Mouse (Mus musculus) limb, embryonic 13.5 days (tissue): ENCODE measurements around the gene Adh4. TPM values are rescaled to one million over a fixed set of nuclear protein-coding genes. Genes with fewer than 3 reads are reported as not detected.
"Not testable (repeated sequence)": the region's sequence is repeated elsewhere in the genome, so short reads cannot be mapped to it uniquely, and the experiment has no call there.

Source experiments
- ATAC-seq: fragments of 200-750 bp; cut with Nextera tagmentation; 2 replicates; pipeline ENCODE4 v1.8.0; 2017; ENCODE audit warnings: low read depth, moderate number of reproducible peaks, moderate TSS enrichment; ENCODE audit not compliant: low FRiP score
- H3K27ac ChIP-seq: fragments of 300-500 bp; sonication (generic); 2 replicates; pipeline ENCODE4 v1.5.1; 2015; ENCODE audit warnings: inconsistent platforms, mild to moderate bottlenecking, moderate library complexity
- H3K27me3 ChIP-seq: fragments of 300-500 bp; sonication (generic); 2 replicates; pipeline ENCODE4 v1.6.1; 2015; ENCODE audit warnings: mild to moderate bottlenecking, inconsistent platforms
- H3K36me3 ChIP-seq: fragments of 300-500 bp; sonication (generic); 2 replicates; pipeline ENCODE4 v1.6.1; 2015; ENCODE audit warnings: inconsistent platforms, mild to moderate bottlenecking, moderate library complexity
- H3K4me1 ChIP-seq: fragments of 300-500 bp; sonication (generic); 2 replicates; pipeline ENCODE4 v1.6.1; 2015; ENCODE audit warnings: inconsistent platforms
- H3K4me2 ChIP-seq: fragments of 300-500 bp; sonication (generic); replicated peaks from 2 replicates; pipeline ENCODE4 v1.6.1; 2015; ENCODE audit warnings: inconsistent platforms, mild to moderate bottlenecking, moderate library complexity
- H3K4me3 ChIP-seq: fragments of 300-500 bp; sonication (generic); 2 replicates; pipeline ENCODE4 v1.5.1; 2015; ENCODE audit warnings: moderate library complexity, mild to moderate bottlenecking, inconsistent platforms
- H3K9ac ChIP-seq: fragments of 300-500 bp; sonication (generic); 2 replicates; pipeline ENCODE4 v1.6.1; 2015; ENCODE audit warnings: mild to moderate bottlenecking, inconsistent platforms
- H3K9me3 ChIP-seq: fragments of 300-500 bp; sonication (generic); 2 replicates; pipeline ENCODE4 v1.6.1; 2016; ENCODE audit warnings: inconsistent platforms
- WGBS: fragments of 180-500 bp; shearing (Covaris S2); methylation state at CpG from one replicate; pipeline ENCODE4 v1.1.7; 2015; 5-methylcytosine and 5-hydroxymethylcytosine counted together
- polyA plus RNA-seq: library from polyadenylated mRNA; unstranded; fragments of >200 nt; fragmentation: Nextera tagmentation; extraction: Ambion mirVana; gene quantifications from 2 replicates; pipeline ENCODE4 v1.2.1, GENCODE M21; 2015

Adh4 gene
- polyA plus RNA-seq = not detected in 2 replicates

- ATAC-seq = no peak
- Histone ChIP-seq H3K9ac (no peak within 1 kb of the TSS), H3K9me3 (no peaks in the 10 kb centered on the region), H3K4me1 (no peaks in the 10 kb centered on the region), H3K4me2 (no peak within 1 kb of the TSS), H3K27me3 (no peaks in the 10 kb centered on the region), H3K36me3 (no peaks in the 10 kb centered on the region), H3K4me3 (no peak within 1 kb of the TSS), H3K27ac (no peak within 1 kb of the TSS)
- 79% methylated on average over 6 of the region's 6 CpGs for WGBS
Measured at GRCm38 (mm10) chr3:138415121-138415690, at the start of gene Adh4. TSS of gene Adh4 (plus strand) at chr3:138415466.

DNA sequence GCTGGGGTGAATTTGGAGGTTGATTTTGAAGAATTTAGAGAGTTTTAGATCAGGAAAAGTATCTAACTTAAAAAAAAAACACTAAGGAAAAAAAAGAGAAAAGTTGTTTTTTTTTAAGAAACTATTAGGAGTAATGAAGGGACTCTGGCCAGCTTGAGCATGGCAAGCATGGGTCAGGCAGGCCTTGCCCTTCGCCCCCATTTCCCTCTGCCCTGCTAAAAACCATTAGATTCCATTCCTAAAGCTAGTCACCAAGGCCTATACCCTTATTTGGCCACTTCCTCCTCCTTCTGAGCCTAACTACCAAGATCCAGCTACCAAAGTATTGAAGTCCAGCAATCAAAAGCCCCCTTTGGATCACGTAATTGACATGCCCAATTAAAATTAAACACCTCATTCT, 49.1 kb upstream of the Adh4 start:
- H3K4me1 ChIP-seq = no peaks in the 10 kb centered on the region

GRCm38 (mm10) chr3:138369546-138369945, 45.7 kb upstream of the Adh4 start:
- Histone ChIP-seq H3K4me1 (no peaks in the 10 kb centered on the region), H3K27ac (no peak overlapping the region), H3K27me3 (no peaks in the 10 kb centered on the region), H3K36me3 (no peaks in the 10 kb centered on the region), H3K9ac (no peak overlapping the region), H3K4me3 (no peak overlapping the region), H3K9me3 (no peaks in the 10 kb centered on the region), H3K4me2 (no peak overlapping the region)
- WGBS = 77% methylated on average over 1 of the region's 1 CpGs
- ATAC-seq = no peak

More for the DNA sequence above, 49.1 kb upstream of the Adh4 start:
- WGBS = 73% methylated on average over 2 of the region's 2 CpGs
- Histone ChIP-seq H3K27ac (no peak overlapping the region), H3K36me3 (no peaks in the 10 kb centered on the region), H3K27me3 (no peaks in the 10 kb centered on the region), H3K4me2 (no peak overlapping the region), H3K9ac (no peak overlapping the region), H3K9me3 (no peaks in the 10 kb centered on the region), H3K4me3 (no peak overlapping the region)
- ATAC-seq = no peak

- not testable (repeated sequence) for H3K4me1 ChIP-seq, H3K4me2 ChIP-seq, H3K9ac ChIP-seq, ATAC-seq, H3K9me3 ChIP-seq, H3K27me3 ChIP-seq, H3K27ac ChIP-seq, H3K36me3 ChIP-seq, H3K4me3 ChIP-seq
- 61% methylated on average over 4 of the region's 4 CpGs for WGBS
Measured at GRCm38 (mm10) chr3:138370289-138370688, 45.0 kb upstream of the Adh4 start.

GRCm38 (mm10) chr3:138373920-138374319, 41.3 kb upstream of the Adh4 start:
- Histone ChIP-seq H3K4me1 (no peaks in the 10 kb centered on the region), H3K4me3 (no peak overlapping the region), H3K4me2 (no peak overlapping the region), H3K9me3 (no peaks in the 10 kb centered on the region), H3K36me3 (no peaks in the 10 kb centered on the region), H3K9ac (no peak overlapping the region), H3K27me3 (no peaks in the 10 kb centered on the region), H3K27ac (no peak overlapping the region)
- WGBS = 77% methylated on average over 4 of the region's 4 CpGs
- no peak for ATAC-seq

GRCm38 (mm10) chr3:138375148-138375547, 40.1 kb upstream of the Adh4 start:
- H3K4me2 ChIP-seq = no peak overlapping the region
- no peak overlapping the region for H3K27ac ChIP-seq
- H3K4me1 ChIP-seq = no peaks in the 10 kb centered on the region
- no peaks in the 10 kb centered on the region; the same call in 1 of the 2 replicates for H3K9me3 ChIP-seq
- ATAC-seq = no peak
- no peaks in the 10 kb centered on the region for H3K27me3 ChIP-seq
- 83% methylated on average over 2 of the region's 2 CpGs for WGBS
- no peak overlapping the region for H3K9ac ChIP-seq
- H3K36me3 ChIP-seq = no peaks in the 10 kb centered on the region
- H3K4me3 ChIP-seq = no peak overlapping the region

DNA sequence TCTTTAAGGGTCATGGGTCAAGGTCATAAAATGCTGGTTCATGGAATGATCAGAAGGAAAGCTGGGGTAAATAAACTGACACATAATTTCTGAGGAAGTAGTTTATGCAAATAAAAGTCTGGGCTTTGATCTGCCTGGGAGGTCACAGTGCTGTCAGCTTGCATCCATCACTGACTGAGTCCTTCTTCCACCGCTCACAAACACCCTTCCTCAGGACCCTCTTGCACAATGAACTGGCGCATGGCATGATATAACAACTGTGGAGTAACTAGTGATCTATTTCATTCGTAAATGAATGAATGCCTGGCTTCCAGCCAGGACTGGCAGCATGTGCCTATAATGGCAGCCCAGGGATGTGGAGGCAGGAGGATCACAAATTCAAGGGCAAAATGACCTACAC, 34.1 kb upstream of the Adh4 start:
- no peak overlapping the region for H3K4me3 ChIP-seq
- H3K27ac ChIP-seq = no peak overlapping the region
- WGBS = 15% methylated on average over 3 of the region's 3 CpGs
- H3K9ac ChIP-seq = no peak overlapping the region
- no peak for ATAC-seq
- H3K4me1 ChIP-seq = no peaks in the 10 kb centered on the region
- no peaks in the 10 kb centered on the region for H3K36me3 ChIP-seq
- H3K27me3 ChIP-seq = no peaks in the 10 kb centered on the region
- H3K9me3 ChIP-seq = no peaks in the 10 kb centered on the region; the same call in 1 of the 2 replicates
- H3K4me2 ChIP-seq = no peak overlapping the region

DNA sequence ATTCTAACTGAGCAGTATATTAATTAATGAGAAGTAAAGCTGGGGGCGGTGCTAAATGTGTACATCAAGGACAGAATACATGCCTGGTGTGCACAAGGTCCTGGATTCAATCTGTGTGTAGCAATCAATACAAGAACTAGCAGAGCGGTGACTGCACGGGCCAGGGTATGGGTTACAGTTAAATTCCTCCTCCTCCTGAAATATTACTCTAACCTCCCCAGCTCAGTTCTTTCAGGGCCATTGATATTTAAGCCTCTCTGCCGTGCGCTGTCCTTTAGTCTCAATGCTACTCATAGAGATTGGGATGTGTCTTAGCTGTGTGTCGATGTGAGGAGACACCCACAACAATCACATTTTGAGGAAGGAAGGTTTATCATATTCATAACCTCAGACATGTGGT, 28.1 kb upstream of the Adh4 start:
- Histone ChIP-seq H3K4me3 (no peak overlapping the region), H3K27me3 (no peaks in the 10 kb centered on the region), H3K4me1 (no peaks in the 10 kb centered on the region), H3K27ac (no peak overlapping the region), H3K36me3 (no peaks in the 10 kb centered on the region), H3K9me3 (no peaks in the 10 kb centered on the region), H3K4me2 (no peak overlapping the region), H3K9ac (no peak overlapping the region)
- WGBS = 81% methylated on average over 6 of the region's 6 CpGs
- no peak for ATAC-seq

- ATAC-seq = no peak
- H3K36me3 ChIP-seq = no peaks in the 10 kb centered on the region
- no peak overlapping the region for H3K4me2 ChIP-seq
- H3K9me3 ChIP-seq = no peaks in the 10 kb centered on the region
- WGBS = 82% methylated on average over 3 of the region's 3 CpGs
- no peak overlapping the region for H3K27ac ChIP-seq
- no peaks in the 10 kb centered on the region for H3K27me3 ChIP-seq
- H3K4me1 ChIP-seq = no peaks in the 10 kb centered on the region
- H3K9ac ChIP-seq = no peak overlapping the region
- no peak overlapping the region for H3K4me3 ChIP-seq
Measured at GRCm38 (mm10) chr3:138404872-138405271, 10.4 kb upstream of the Adh4 start.

- Histone ChIP-seq H3K4me1 (no peaks in the 10 kb centered on the region), H3K9me3 (no peaks in the 10 kb centered on the region), H3K4me2 (no peak overlapping the region), H3K4me3 (no peak overlapping the region), H3K27ac (no peak overlapping the region), H3K9ac (no peak overlapping the region), H3K36me3 (no peaks in the 10 kb centered on the region), H3K27me3 (no peaks in the 10 kb centered on the region)
- ATAC-seq = no peak
- 41% methylated on average over 3 of the region's 3 CpGs for WGBS
Measured at GRCm38 (mm10) chr3:138405341-138405740, 9.9 kb upstream of the Adh4 start.

DNA sequence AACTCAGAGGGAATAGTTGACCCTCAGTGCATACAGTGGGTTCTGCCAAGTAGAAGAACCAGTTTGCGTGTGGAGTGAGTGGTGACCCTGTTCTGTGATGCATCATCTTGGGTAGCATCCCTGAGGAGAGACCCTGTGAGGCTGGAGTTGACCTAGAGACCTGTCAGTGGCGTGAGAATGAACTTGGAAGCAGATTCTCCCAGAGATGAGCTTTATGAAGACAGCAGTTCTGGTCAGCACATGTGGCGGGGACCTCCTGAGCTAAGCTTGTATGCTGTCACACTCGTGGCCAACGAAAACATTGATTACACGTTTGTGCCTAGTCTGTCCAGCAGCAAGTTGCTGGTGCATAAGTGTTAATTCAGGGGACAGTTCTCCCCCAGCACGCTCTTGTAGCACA, 9.4 kb upstream of the Adh4 start:
- 86% methylated on average over 7 of the region's 7 CpGs for WGBS
- no peaks in the 10 kb centered on the region for H3K4me1 ChIP-seq
- H3K4me3 ChIP-seq = no peak overlapping the region
- H3K4me2 ChIP-seq = no peak overlapping the region
- H3K9me3 ChIP-seq = no peaks in the 10 kb centered on the region
- no peaks in the 10 kb centered on the region for H3K27me3 ChIP-seq
- H3K36me3 ChIP-seq = no peaks in the 10 kb centered on the region
- H3K9ac ChIP-seq = no peak overlapping the region
- no peak for ATAC-seq
- H3K27ac ChIP-seq = no peak overlapping the region

DNA sequence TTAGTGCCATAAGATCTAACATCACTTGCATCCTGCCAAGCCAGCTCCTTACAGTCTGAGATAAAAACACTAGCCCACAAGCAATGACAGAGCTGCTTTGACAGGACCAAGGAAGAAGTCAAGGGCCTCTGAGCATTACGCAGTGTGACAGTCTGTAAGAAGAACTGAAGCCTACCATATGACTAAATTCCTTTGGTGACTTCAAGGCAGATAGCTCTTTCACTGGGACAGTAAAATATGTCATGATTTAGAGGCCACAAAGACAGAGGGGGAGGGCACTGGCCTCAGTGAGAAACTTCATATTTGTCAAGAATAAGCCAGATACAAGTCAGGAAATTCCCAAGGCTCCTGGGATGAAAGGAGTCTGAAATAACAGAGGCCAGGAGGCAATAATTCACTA, 7.3 kb upstream of the Adh4 start:
- Histone ChIP-seq H3K4me1 (no peaks in the 10 kb centered on the region), H3K4me3 (no peak overlapping the region), H3K9me3 (no peaks in the 10 kb centered on the region), H3K4me2 (no peak overlapping the region), H3K27me3 (no peaks in the 10 kb centered on the region), H3K27ac (no peak overlapping the region), H3K36me3 (no peaks in the 10 kb centered on the region), H3K9ac (no peak overlapping the region)
- 93% methylated on average over 1 of the region's 1 CpGs for WGBS
- ATAC-seq = no peak

DNA sequence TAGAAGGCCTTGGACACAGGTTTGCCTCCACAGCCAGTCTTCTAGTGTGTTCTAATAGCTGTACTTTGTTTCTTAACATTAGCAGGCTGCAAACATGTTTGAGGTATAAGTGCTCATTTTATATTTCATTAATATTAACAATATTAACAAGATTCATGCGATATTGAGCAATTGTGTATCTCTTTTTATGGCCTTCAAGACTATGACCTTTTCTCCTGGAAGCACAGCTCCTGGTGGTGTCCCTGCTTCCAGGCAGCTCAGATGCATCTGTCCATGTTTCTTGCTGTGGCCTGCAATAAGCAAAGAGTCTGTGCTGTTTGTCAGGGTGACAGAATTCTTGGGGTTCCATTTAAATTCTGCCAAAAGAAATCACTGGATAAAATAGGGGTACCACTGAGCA, 5.7 kb upstream of the Adh4 start:
- ATAC-seq = no peak
- WGBS = 84% methylated on average over 1 of the region's 1 CpGs
- H3K4me2 ChIP-seq = no peak overlapping the region

More for the DNA sequence above, 5.7 kb upstream of the Adh4 start:
- Histone ChIP-seq H3K36me3 (no peaks in the 10 kb centered on the region), H3K27ac (no peak overlapping the region), H3K4me1 (no peaks in the 10 kb centered on the region), H3K9me3 (no peaks in the 10 kb centered on the region), H3K27me3 (no peaks in the 10 kb centered on the region), H3K9ac (no peak overlapping the region), H3K4me3 (no peak overlapping the region)
